Mouse (Mus musculus): ENCODE data around the gene Rps16. TPM values are rescaled to one million over a fixed set of nuclear protein-coding genes. Genes with fewer than 3 reads are reported as not detected.

Rps16 gene
- polyA plus RNA-seq, 1 experiment from 2014 or later = 1,198 TPM

DNA sequence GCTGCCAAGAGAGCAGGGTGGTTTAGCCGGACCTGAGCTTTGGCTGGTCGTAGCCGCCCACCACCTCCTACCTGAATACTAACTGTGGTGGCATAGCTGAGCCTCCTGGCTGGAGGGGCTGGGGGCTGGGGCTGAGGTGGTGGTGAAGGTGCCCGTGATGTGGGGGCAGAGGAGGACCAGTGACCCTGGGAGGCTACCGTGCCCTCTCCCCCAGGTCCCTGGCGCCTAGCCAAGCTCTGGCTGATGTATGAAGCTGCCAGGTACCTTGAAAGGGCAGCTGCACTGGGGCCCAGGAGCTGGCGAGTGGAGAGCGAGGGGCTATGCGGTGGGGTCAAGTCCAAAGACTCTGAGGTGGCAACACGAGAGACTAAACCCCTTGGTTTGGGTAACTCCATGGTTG lies 9.4 kb downstream of the Rps16 start:
- H3K4me1 ChIP-seq (replicated peaks; ENCODE audit: insufficient read depth, low read length) = 0 out of 2 replicates have a peak, but pooled peaks cover 8% of the 10 kb centered on the region
- H3K4me2 ChIP-seq (ENCODE audit: low read length) = no peak overlapping the region
- H3K9ac ChIP-seq (ENCODE audit: low read depth, low read length) = no peak overlapping the region
- no peak for TF ChIP-seq CTCF (IDR thresholded peaks at IDR 0.05; ENCODE audit: low read depth)
- no peaks in the 10 kb centered on the region for H3K9me3 ChIP-seq (replicated peaks; ENCODE audit: low read length)
- no peak for ATAC-seq (replicated peaks; ENCODE audit: low FRiP score, low read depth)
- peaks cover 47% of the 10 kb centered on the region for H3K36me3 ChIP-seq (ENCODE audit: insufficient read depth, low read length)
- H3K27ac ChIP-seq = no peak overlapping the region
- H3K4me3 ChIP-seq (replicated peaks; ENCODE audit: low read depth, low read length) = no peak overlapping the region
- no peaks in the 10 kb centered on the region for H3K27me3 ChIP-seq (ENCODE audit: insufficient read depth, low read length)
- no peak for DNase-seq (ENCODE audit: low spot score)
- WGBS = 79% methylated on average over 10 of the region's 10 CpGs

DNA sequence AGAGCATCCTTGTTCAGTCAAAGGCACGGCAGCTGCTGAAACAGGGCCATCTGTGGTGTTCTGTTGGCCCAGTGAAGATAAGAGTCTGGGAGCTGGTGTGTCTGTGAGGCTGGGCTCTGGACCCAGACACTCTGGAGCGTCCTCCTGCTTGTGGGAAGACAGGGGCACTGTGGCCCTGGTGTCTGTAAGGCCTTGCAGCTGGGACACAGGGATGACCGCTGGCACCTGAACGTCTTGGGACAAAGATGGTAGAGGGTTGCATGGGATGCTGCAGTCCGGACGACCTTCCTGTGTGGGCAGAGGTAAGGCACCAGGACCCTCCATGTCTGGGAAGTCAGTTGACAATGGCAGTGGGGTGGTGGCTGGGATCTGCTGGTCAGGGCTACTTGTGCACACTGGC lies 9.8 kb downstream of the Rps16 start:
- H3K36me3 ChIP-seq (ENCODE audit: insufficient read depth, low read length) = peaks cover 47% of the 10 kb centered on the region
- no peak for TF ChIP-seq CTCF (IDR thresholded peaks at IDR 0.05; ENCODE audit: low read depth)
- ATAC-seq (replicated peaks; ENCODE audit: low FRiP score, low read depth) (no peak), DNase-seq (ENCODE audit: low spot score) (no peak)
- 88% methylated on average over 6 of the region's 6 CpGs for WGBS
- no peaks in the 10 kb centered on the region for H3K9me3 ChIP-seq (replicated peaks; ENCODE audit: low read length)
- no peak overlapping the region for H3K27ac ChIP-seq
- H3K4me2 ChIP-seq (ENCODE audit: low read length) = no peak overlapping the region
- 0 out of 2 replicates have a peak, but pooled peaks cover 8% of the 10 kb centered on the region for H3K4me1 ChIP-seq (replicated peaks; ENCODE audit: insufficient read depth, low read length)
- no peak overlapping the region for H3K4me3 ChIP-seq (replicated peaks; ENCODE audit: low read depth, low read length)
- no peak overlapping the region for H3K9ac ChIP-seq (ENCODE audit: low read depth, low read length)
- no peaks in the 10 kb centered on the region for H3K27me3 ChIP-seq (ENCODE audit: insufficient read depth, low read length)

DNA sequence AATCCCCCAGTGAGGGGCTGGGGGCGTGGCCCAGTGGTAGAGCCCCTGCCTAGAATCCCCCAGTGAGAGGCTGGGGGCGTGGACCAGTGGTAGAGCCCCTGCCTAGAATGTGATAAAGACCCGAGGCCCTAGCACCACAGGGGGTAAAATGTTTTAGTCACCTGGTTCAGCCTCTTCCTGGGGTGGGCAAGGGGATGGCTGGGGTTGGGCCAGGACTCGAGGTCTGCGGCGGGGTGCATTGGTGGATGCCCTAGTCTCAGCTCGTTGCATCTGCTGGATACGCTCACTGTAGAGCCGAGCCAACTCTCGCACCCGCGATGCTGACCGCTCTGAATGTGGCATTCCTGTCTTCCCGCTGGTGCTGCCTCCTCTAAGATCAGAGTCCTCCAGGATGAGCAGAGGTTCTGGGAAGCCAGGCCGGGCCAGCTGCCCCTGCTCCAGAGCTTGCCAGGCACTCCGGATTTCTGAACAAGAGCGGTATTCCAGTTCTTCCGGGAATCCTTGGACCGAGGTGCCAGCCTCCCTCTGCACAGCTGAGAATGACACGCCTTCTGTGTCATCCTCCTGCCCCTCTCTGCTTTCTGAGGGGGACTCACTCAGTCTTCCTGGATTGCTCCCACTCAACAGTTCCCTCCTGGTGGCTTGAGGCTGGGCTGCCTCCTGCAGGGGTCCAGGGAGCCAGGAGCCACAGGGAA lies 11.3 kb downstream of the Rps16 start:
- TF ChIP-seq CTCF (IDR thresholded peaks at IDR 0.05; ENCODE audit: low read depth) = no peak
- Histone ChIP-seq H3K27me3 (ENCODE audit: insufficient read depth, low read length) (no peaks in the 10 kb centered on the region), H3K9ac (ENCODE audit: low read depth, low read length) (no peak overlapping the region), H3K4me3 (replicated peaks; ENCODE audit: low read depth, low read length) (no peak overlapping the region), H3K27ac (peak overlapping the region; percentile 1; the same call in 1 of the 2 replicates), H3K4me2 (ENCODE audit: low read length) (no peak overlapping the region), H3K9me3 (replicated peaks; ENCODE audit: low read length) (no peaks in the 10 kb centered on the region), H3K36me3 (ENCODE audit: insufficient read depth, low read length) (peaks cover 56% of the 10 kb centered on the region), H3K4me1 (replicated peaks; ENCODE audit: insufficient read depth, low read length) (0 out of 2 replicates have a peak, but pooled peaks cover 8% of the 10 kb centered on the region)
- ATAC-seq (replicated peaks; ENCODE audit: low FRiP score, low read depth) = no peak
- no peak for DNase-seq (ENCODE audit: low spot score)
- 96% methylated on average over 20 of the region's 20 CpGs for WGBS

DNA sequence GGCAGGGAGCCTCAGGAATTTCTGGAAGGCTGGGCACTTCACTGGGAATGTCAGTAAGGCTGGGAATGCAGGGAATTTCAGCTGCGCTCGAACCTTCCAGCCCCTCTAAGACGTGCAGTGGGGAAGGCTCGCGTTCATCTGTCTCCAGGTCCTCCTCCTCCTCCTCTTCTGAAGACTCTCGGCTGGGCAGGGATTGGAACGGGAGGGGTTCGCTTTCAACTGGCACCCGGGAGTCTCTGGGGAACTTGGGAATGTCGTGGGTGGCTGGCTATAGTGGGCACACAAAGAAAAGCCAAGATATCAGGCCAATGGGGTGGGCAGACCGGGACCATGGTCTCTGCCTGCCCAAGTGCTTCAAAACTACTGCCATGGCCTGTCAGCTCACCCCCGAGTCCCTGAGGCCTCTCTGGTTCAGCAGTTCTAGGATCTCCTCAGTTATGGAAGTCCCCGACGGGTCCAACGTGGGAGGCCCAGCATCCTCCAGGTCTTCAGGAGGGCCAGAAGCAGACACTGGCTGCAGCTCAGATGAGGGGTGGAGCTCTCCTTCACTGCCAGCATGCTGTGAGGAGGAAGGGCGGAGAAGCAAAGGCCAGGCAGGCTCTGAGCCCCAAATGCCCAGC lies 12.1 kb downstream of the Rps16 start:
- ATAC-seq (replicated peaks; ENCODE audit: low FRiP score, low read depth) (no peak), DNase-seq (ENCODE audit: low spot score) (no peak)
- WGBS = 65% methylated on average over 16 of the region's 16 CpGs
- Histone ChIP-seq H3K27me3 (ENCODE audit: insufficient read depth, low read length) (no peaks in the 10 kb centered on the region), H3K9ac (ENCODE audit: low read depth, low read length) (no peak overlapping the region), H3K27ac (peak overlapping the region; percentile 1; the same call in 1 of the 2 replicates), H3K9me3 (replicated peaks; ENCODE audit: low read length) (no peaks in the 10 kb centered on the region), H3K36me3 (ENCODE audit: insufficient read depth, low read length) (peaks cover 59% of the 10 kb centered on the region), H3K4me2 (ENCODE audit: low read length) (no peak overlapping the region), H3K4me3 (replicated peaks; ENCODE audit: low read depth, low read length) (no peak overlapping the region), H3K4me1 (replicated peaks; ENCODE audit: insufficient read depth, low read length) (0 out of 2 replicates have a peak, but pooled peaks cover 2% of the 10 kb centered on the region)
- no peak for TF ChIP-seq CTCF (IDR thresholded peaks at IDR 0.05; ENCODE audit: low read depth)

DNA sequence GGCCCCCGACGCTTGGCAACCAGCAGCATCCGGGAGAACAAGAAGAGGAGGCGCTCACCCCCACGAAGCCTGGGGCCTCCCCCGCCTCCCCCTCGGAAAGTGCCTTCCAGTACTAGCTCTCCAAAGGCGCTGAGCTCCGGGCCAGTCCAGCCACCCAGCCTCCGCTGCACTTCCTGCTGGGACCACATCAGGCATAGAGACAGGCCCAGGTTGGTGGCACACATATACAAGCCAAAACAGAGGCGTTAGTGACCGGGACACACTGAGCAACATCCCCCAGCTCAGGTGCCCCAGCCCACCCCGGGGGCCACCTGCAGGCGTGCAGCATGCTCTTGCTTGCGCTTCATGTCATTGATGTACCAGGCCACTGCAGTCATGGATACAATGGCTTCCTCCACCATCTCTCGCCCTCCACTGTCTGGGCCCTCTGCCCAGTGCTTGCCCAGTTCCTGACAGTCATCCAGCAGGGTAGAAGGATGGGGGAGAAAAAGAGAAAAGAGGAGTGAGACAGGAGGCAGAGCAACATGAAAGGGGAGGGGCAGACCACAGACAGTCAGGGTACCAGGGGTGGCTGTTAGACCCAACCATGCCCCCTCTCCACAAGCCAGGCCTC lies 17.3 kb downstream of the Rps16 start:
- no peaks in the 10 kb centered on the region for H3K27me3 ChIP-seq (ENCODE audit: insufficient read depth, low read length)
- peaks cover 36% of the 10 kb centered on the region for H3K36me3 ChIP-seq (ENCODE audit: insufficient read depth, low read length)
- H3K9me3 ChIP-seq (replicated peaks; ENCODE audit: low read length) = no peaks in the 10 kb centered on the region
- H3K4me2 ChIP-seq (ENCODE audit: low read length) = no peak overlapping the region
- WGBS = 90% methylated on average over 16 of the region's 16 CpGs
- H3K4me1 ChIP-seq (replicated peaks; ENCODE audit: insufficient read depth, low read length) = peaks cover 10% of the 10 kb centered on the region; the same call in 1 of the 2 replicates
- H3K27ac ChIP-seq = no peak overlapping the region
- TF ChIP-seq CTCF (IDR thresholded peaks at IDR 0.05; ENCODE audit: low read depth) = no peak
- H3K4me3 ChIP-seq (replicated peaks; ENCODE audit: low read depth, low read length) = no peak overlapping the region
- DNase-seq (ENCODE audit: low spot score) (no peak), ATAC-seq (replicated peaks; ENCODE audit: low FRiP score, low read depth) (no peak)
- H3K9ac ChIP-seq (ENCODE audit: low read depth, low read length) = no peak overlapping the region

DNA sequence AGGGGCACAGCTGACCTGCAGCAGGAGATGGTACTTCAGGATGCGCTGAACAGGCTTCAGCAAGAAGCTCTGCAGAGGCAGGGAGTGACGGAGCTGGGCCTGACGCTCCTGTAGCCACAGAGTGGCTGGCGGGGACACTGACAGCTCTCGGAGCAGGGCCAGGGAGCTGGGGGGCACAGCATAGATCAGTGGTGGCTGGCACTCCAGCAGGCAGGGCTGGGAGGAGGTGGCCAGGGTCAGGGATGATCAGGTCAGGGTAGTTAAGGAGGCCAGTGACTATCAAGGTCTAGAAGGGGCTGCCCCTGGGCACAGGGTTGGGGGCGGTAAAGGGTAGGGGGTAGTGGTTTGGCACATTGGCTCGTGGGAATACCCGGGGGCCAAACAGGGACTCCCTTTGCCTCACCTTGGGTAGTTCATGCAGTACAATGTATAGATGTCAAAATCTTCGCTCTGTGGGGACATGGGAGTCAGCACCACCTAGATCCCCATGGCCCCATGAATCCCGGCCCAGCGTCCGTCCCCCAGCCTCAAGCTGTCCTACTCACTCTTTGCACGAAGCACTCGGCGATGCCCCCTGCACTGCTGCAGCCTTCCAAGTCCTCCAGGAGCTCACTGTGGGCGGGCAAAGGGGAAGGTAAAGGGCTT lies 17.9 kb downstream of the Rps16 start:
- 91% methylated on average over 16 of the region's 16 CpGs for WGBS
- H3K9me3 ChIP-seq (replicated peaks; ENCODE audit: low read length) = no peaks in the 10 kb centered on the region
- H3K4me3 ChIP-seq (replicated peaks; ENCODE audit: low read depth, low read length) = no peak overlapping the region
- H3K9ac ChIP-seq (ENCODE audit: low read depth, low read length) = no peak overlapping the region
- H3K36me3 ChIP-seq (ENCODE audit: insufficient read depth, low read length) = peaks cover 34% of the 10 kb centered on the region
- H3K4me2 ChIP-seq (ENCODE audit: low read length) = no peak overlapping the region
- no peak for TF ChIP-seq CTCF (IDR thresholded peaks at IDR 0.05; ENCODE audit: low read depth)
- DNase-seq (ENCODE audit: low spot score) (no peak), ATAC-seq (replicated peaks; ENCODE audit: low FRiP score, low read depth) (no peak)
- H3K4me1 ChIP-seq (replicated peaks; ENCODE audit: insufficient read depth, low read length) = peaks cover 10% of the 10 kb centered on the region; the same call in 1 of the 2 replicates
- no peak overlapping the region for H3K27ac ChIP-seq
- H3K27me3 ChIP-seq (ENCODE audit: insufficient read depth, low read length) = no peaks in the 10 kb centered on the region

Data from kidney, postnatal 0 days (tissue).